Mouse (Mus musculus): ENCODE data around the gene Ncstn. TPM values are rescaled to one million over a fixed set of nuclear protein-coding genes. Genes with fewer than 3 reads are reported as not detected.

Ncstn gene
- total RNA-seq, 1 experiment, result 40.5 TPM

GRCm38 (mm10) chr1:172095202-172095601, 12.6 kb upstream of the Ncstn start:
- H3K4me1 ChIP-seq (ENCODE audit: control insufficient read depth in 2 of 2, insufficient read depth in 2 of 2, low read length in 2 of 2, poor library complexity in 1 of 2), result no peaks in the 10 kb centered on the region
- H3K27ac ChIP-seq (ENCODE audit: insufficient read depth, low read depth, low read length, poor library complexity, severe bottlenecking), result no peak overlapping the region
- TF ChIP-seq ZC3H11A (IDR thresholded peaks at IDR 0.05; ENCODE audit: borderline replicate concordance, low read depth, low read length), result no peak
- no peak for TF ChIP-seq HCFC1 (IDR thresholded peaks at IDR 0.05; ENCODE audit: borderline replicate concordance, insufficient read depth, low read length)
- no peak for TF ChIP-seq MAFK (IDR thresholded peaks at IDR 0.05; ENCODE audit: insufficient read depth, low read depth, low read length)
- TF ChIP-seq CHD2 (IDR thresholded peaks at IDR 0.05; ENCODE audit: low read depth, low read length), result no peak
- TF ChIP-seq ZNF384 (IDR thresholded peaks at IDR 0.05; ENCODE audit: low read depth, low read length), result no peak
- in situ Hi-C loops (cut with MboI; ENCODE audit: low sequenced_read_pairs in 2 of 2, unreplicated experiment in 2 of 2), result no loop called here
- H3K4me3 ChIP-seq (ENCODE audit: insufficient read depth in 1 of 2, low read depth in 1 of 2, low read length in 2 of 2, poor library complexity in 1 of 2, severe bottlenecking in 1 of 2), result no peak overlapping the region
- no peak overlapping the region for H3K9ac ChIP-seq (ENCODE audit: insufficient read depth, low read depth, low read length, poor library complexity, severe bottlenecking)
- no peak for DNase-seq (ENCODE audit: low read depth, low spot score)
- no peaks in the 10 kb centered on the region for H3K9me3 ChIP-seq (ENCODE audit: control insufficient read depth, insufficient read depth, low read depth, low read length)
- H3K36me3 ChIP-seq (ENCODE audit: control insufficient read depth, insufficient read depth, low read length, poor library complexity, severe bottlenecking), result peaks cover 7% of the 10 kb centered on the region

DNA sequence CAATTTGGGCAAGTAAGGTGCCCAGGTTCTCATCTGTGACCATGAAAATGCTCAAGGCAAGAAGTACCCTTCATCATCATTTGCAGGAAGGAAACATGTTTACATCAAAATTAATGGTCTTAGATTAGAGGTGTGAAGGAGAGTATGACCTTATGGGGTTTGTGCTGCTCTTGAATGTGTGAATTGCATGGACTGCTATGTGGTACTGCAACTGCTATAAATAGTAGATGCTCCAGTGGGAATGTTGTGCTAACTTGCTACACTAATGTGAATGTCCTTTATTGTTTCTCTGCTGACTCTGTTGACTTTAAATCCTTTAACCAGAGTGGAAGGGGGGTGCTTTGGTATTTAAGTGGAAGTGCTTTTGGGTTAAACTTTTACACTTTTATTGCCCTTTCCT, 11.7 kb upstream of the Ncstn start:
- no peak overlapping the region for H3K9ac ChIP-seq (ENCODE audit: insufficient read depth, low read depth, low read length, poor library complexity, severe bottlenecking)
- peaks cover 4% of the 10 kb centered on the region for H3K36me3 ChIP-seq (ENCODE audit: control insufficient read depth, insufficient read depth, low read length, poor library complexity, severe bottlenecking)
- in situ Hi-C loops (cut with MboI; ENCODE audit: low sequenced_read_pairs in 2 of 2, unreplicated experiment in 2 of 2), result no loop called here
- DNase-seq (ENCODE audit: low read depth, low spot score), result no peak
- H3K9me3 ChIP-seq (ENCODE audit: control insufficient read depth, insufficient read depth, low read depth, low read length), result no peaks in the 10 kb centered on the region
- no peaks in the 10 kb centered on the region for H3K4me1 ChIP-seq (ENCODE audit: control insufficient read depth in 2 of 2, insufficient read depth in 2 of 2, low read length in 2 of 2, poor library complexity in 1 of 2)
- no peak overlapping the region for H3K27ac ChIP-seq (ENCODE audit: insufficient read depth, low read depth, low read length, poor library complexity, severe bottlenecking)
- no peak for TF ChIP-seq CHD2 (IDR thresholded peaks at IDR 0.05; ENCODE audit: low read depth, low read length)
- TF ChIP-seq ZC3H11A (IDR thresholded peaks at IDR 0.05; ENCODE audit: borderline replicate concordance, low read depth, low read length), result no peak
- TF ChIP-seq ZNF384 (IDR thresholded peaks at IDR 0.05; ENCODE audit: low read depth, low read length), result no peak
- TF ChIP-seq HCFC1 (IDR thresholded peaks at IDR 0.05; ENCODE audit: borderline replicate concordance, insufficient read depth, low read length), result no peak
- TF ChIP-seq MAFK (IDR thresholded peaks at IDR 0.05; ENCODE audit: insufficient read depth, low read depth, low read length), result no peak
- no peak overlapping the region for H3K4me3 ChIP-seq (ENCODE audit: insufficient read depth in 1 of 2, low read depth in 1 of 2, low read length in 2 of 2, poor library complexity in 1 of 2, severe bottlenecking in 1 of 2)

- in situ Hi-C loops (cut with MboI; ENCODE audit: low sequenced_read_pairs in 2 of 2, unreplicated experiment in 2 of 2), result no loop called here
- H3K4me1 ChIP-seq (ENCODE audit: control insufficient read depth in 2 of 2, insufficient read depth in 2 of 2, low read length in 2 of 2, poor library complexity in 1 of 2), result no peaks in the 10 kb centered on the region
Measured at GRCm38 (mm10) chr1:172093522-172093921, 10.9 kb upstream of the Ncstn start.

DNA sequence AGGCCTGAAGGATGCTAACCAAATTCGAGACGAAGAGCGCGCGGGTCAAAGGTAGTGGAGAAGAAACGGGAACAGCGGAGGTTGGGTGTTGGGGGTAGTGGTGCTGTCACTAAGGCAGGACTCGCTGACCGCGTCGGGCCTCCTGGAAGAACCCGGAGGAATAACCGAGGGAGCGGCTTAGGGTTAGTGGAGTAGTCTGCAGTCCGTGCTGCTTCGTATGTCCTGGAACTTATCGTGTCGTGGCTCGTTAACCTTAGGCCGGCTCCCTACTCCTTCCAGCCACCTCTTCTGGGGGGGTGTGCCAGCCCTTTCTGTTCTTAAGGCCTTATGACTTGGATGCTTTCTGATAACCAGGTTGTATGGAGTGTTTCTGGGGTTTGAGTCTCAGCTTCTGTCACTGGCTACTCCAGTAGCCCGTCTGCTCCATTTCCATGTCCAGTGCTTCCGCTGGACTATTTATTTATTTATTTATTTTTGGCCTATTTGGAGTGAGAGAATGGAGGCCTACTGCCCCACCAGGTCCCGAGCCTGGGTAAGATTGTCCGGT, 377 bp upstream of the Ncstn start:
- Histone ChIP-seq H3K9ac (ENCODE audit: insufficient read depth, low read depth, low read length, poor library complexity, severe bottlenecking) (peak overlapping the region; percentile 87), H3K4me1 (ENCODE audit: control insufficient read depth in 2 of 2, insufficient read depth in 2 of 2, low read length in 2 of 2, poor library complexity in 1 of 2) (peaks cover 0 to 2% of the 10 kb centered on the region in 2 experiments; a peak in 2 of 4 replicates), H3K4me3 (ENCODE audit: insufficient read depth in 1 of 2, low read depth in 1 of 2, low read length in 2 of 2, poor library complexity in 1 of 2, severe bottlenecking in 1 of 2) (peak overlapping the region; percentile 96 to 98), H3K36me3 (ENCODE audit: control insufficient read depth, insufficient read depth, low read length, poor library complexity, severe bottlenecking) (peaks cover 2% of the 10 kb centered on the region; the same call in 1 of the 2 replicates), H3K9me3 (ENCODE audit: control insufficient read depth, insufficient read depth, low read depth, low read length) (no peaks in the 10 kb centered on the region), H3K27ac (ENCODE audit: insufficient read depth, low read depth, low read length, poor library complexity, severe bottlenecking) (no peak overlapping the region)
- DNase-seq (ENCODE audit: low read depth, low spot score), result no peak
- in situ Hi-C loops (cut with MboI; ENCODE audit: low sequenced_read_pairs in 2 of 2, unreplicated experiment in 2 of 2), result no loop called here
- TF ChIP-seq HCFC1 (IDR thresholded peaks at IDR 0.05; ENCODE audit: borderline replicate concordance, insufficient read depth, low read length), result peak; percentile 13; the same call in 1 of the 2 replicates
- TF ChIP-seq CHD2 (IDR thresholded peaks at IDR 0.05; ENCODE audit: low read depth, low read length), result no peak
- no peak for TF ChIP-seq ZC3H11A (IDR thresholded peaks at IDR 0.05; ENCODE audit: borderline replicate concordance, low read depth, low read length)

More at GRCm38 (mm10) chr1:172093522-172093921, 10.9 kb upstream of the Ncstn start:
- TF ChIP-seq CHD2 (IDR thresholded peaks at IDR 0.05; ENCODE audit: low read depth, low read length) (no peak), ZC3H11A (IDR thresholded peaks at IDR 0.05; ENCODE audit: borderline replicate concordance, low read depth, low read length) (no peak), MAFK (IDR thresholded peaks at IDR 0.05; ENCODE audit: insufficient read depth, low read depth, low read length) (no peak), HCFC1 (IDR thresholded peaks at IDR 0.05; ENCODE audit: borderline replicate concordance, insufficient read depth, low read length) (no peak), ZNF384 (IDR thresholded peaks at IDR 0.05; ENCODE audit: low read depth, low read length) (no peak)
- Histone ChIP-seq H3K9me3 (ENCODE audit: control insufficient read depth, insufficient read depth, low read depth, low read length) (no peaks in the 10 kb centered on the region), H3K36me3 (ENCODE audit: control insufficient read depth, insufficient read depth, low read length, poor library complexity, severe bottlenecking) (peaks cover 7% of the 10 kb centered on the region), H3K27ac (ENCODE audit: insufficient read depth, low read depth, low read length, poor library complexity, severe bottlenecking) (no peak overlapping the region), H3K4me3 (ENCODE audit: insufficient read depth in 1 of 2, low read depth in 1 of 2, low read length in 2 of 2, poor library complexity in 1 of 2, severe bottlenecking in 1 of 2) (no peak overlapping the region), H3K9ac (ENCODE audit: insufficient read depth, low read depth, low read length, poor library complexity, severe bottlenecking) (no peak overlapping the region)
- no peak for DNase-seq (ENCODE audit: low read depth, low spot score)

Measured in ES-E14 (cell line).